Mouse (Mus musculus) kidney, postnatal 14 days (tissue): ENCODE data around the gene Tas2r134.
A peak's percentile ranks its signal among the peaks of the same experiment; 100 is the strongest.

Experiments used
- DNase-seq: peaks from one replicate; pipeline ENCODE4 v3.0.0; 2022; ENCODE audit warnings: mixed read lengths

Tas2r134 gene

DNA sequence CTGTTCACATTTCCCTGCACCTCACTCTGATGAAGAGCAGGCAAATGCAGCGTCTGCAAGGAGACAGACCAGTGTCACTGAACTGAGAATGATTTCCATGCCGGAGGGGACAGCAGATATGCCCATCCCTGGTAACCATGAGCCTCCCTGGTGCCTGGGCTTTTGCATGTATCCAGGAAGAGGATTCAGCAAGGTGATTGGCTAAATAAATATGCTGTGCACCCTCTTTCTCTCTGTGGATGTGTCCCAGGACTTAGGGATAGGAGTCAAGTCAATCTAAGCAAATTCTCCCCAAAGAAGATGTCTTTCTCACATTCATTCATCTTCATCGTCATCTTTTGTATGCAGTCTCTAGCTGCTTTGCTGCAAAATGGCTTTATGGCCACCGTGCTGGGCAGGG is at the start of gene Tas2r134:
Tas2r134 (plus strand) TSS at position 301 of the 400 bp plus-strand sequence.
- DNase-seq, result no peak

GRCm38 (mm10) chr2:51579767-51580166 is 47.5 kb upstream of the Tas2r134 start:
- DNase-seq, result no peak

GRCm38 (mm10) chr2:51584050-51585046 is 43.0 kb upstream of the Tas2r134 start:
- no peak for DNase-seq

DNA sequence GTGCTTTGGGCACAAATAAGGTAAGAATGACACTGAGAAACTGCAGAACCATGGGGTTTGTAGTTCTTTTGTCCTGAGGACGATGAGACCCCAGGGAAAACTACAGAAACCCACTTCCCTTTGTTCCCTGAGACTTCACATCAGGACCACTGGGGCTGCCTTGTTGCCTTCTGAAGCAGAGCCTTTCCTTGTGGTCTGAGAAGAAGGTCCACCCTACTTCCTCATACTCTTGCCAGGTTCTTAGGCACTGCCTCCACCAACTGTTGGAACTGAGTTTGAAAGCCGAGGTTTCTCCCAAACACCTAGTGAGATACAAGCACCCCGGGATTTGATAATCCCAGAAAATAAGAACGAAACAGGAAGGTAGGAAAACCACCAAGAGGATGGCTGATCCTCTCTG is 39.0 kb upstream of the Tas2r134 start:
- DNase-seq, result no peak

DNA sequence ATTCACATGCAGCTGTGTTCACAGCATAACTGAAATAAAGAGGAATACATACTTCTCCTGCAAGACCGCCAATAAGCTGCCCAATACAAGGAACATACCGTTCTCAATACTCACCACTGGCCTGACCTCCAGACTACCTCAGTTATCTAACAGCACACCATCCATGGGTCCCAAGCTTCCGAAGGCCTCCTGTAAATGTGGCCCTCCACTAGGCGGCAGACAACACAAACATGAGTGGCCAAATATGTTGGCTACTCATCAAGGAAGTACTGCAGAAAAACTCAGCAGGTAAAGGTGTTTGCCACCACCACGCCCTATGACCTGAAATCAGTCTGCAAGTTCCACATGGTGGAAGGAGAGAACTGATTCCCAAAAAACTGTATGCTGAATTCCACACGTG is 38.4 kb upstream of the Tas2r134 start:
- DNase-seq, result no peak

GRCm38 (mm10) chr2:51589627-51590026 is 37.7 kb upstream of the Tas2r134 start:
- no peak for DNase-seq

- DNase-seq, result no peak
Observed at GRCm38 (mm10) chr2:51590308-51590707, 37.0 kb upstream of the Tas2r134 start.

GRCm38 (mm10) chr2:51592157-51592556 is 35.2 kb upstream of the Tas2r134 start:
- no peak for DNase-seq

GRCm38 (mm10) chr2:51599473-51600201 is 27.7 kb upstream of the Tas2r134 start:
- no peak for DNase-seq

GRCm38 (mm10) chr2:51600202-51600487 is 27.2 kb upstream of the Tas2r134 start:
- DNase-seq, result no peak

DNA sequence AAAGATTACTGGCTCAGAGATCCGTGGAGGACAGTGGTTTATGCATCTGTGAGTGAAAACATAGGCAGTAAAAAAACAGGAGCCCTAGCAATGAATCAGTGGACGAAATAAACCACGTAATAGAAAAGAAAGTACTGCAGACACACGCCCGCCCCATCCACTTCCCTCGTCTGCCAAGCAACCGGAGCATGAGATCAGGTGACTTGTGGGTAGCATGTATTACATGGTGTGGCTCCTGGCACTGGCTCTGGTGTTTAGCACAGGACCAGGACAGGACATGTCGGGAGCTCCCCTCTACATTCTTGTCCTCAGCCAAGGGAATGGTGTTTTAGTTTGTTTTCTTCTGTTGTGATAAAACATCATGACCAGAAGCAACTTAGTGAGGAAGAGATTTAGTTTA is 26.4 kb upstream of the Tas2r134 start:
- DNase-seq, result no peak

DNA sequence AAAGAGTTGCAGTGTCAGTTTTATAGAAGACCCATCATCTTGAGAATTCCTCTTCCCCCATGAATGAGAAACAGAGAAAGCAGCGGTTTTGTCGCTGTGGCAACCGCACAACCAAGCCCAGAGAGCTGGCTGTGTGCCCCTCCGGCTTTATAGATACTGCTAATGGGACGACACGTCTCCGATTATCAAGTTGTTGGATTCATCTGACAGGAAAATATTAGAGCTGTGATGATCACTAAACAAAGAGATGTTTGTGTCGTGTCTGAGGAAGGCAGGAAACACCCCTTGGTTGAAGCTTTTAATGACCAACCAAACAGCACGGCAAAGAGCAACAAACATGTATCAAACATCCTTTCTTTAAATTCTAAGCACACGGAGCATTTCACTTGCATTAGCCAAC is 17.0 kb upstream of the Tas2r134 start:
- DNase-seq, result no peak

DNA sequence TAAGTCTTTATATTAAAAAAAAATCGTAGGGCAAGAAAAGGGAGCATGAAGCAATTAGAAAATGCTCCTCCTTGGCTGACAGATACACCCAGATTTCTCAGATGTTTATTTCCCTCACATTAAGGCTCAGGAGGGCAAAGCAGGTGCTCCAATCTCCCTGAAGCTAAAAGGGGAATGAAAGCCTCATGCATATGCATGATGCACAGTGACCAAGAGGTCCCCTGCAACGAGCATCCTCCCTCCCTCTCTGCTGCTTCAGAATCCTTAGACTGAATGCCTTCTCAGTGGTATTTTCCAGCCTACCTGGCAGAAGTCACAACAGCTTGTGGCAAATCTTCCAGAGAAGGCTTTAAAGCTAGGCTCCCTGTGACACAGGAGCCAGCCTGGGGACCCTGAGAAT is 16.4 kb upstream of the Tas2r134 start:
- no peak for DNase-seq

DNA sequence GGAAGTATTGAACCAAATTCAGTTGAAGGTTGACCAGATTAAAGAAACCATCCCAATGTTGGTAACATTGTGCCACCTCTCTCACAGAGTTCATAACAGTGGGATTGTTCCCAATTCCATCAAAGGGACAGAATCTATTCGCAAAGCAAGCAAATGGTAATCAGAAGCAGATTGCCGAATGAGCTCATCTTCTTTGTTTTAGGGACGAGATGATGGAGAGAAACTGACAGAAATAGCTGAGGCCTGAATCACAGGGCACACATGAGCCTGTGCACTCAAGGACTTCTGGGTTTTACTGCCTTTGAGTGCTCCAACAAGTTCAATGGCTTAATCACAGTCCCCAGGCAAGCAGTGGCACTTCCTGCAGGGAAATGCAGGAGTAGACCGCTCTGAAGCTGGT is 13.6 kb upstream of the Tas2r134 start:
- DNase-seq, result no peak

DNA sequence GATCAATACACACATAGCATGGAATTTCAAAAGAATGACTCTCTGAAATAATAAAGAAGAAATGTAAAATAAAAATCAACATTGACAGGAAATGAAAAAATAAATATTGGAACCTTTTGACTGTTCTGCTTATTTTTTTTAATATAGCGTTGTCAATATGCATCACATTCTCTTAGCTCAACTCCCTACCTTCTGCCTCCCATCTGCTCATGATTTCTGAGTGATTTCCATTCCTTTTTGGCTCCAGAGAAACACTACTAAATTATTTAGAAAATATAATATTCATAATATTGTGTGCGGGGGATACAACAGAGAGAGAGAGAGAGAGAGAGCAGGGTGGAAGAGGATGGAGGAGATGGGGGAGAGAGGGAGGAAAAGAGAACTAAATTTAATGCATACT is 5.4 kb upstream of the Tas2r134 start:
- no peak for DNase-seq

GRCm38 (mm10) chr2:51626007-51626406 is 1.3 kb upstream of the Tas2r134 start:
- no peak for DNase-seq

GRCm38 (mm10) chr2:51631428-51631827 is 4.1 kb downstream of the Tas2r134 start:
- DNase-seq, result no peak

GRCm38 (mm10) chr2:51637681-51638080 is 10.4 kb downstream of the Tas2r134 start:
- no peak for DNase-seq

- no peak for DNase-seq
Observed at GRCm38 (mm10) chr2:51641635-51642034, 14.3 kb downstream of the Tas2r134 start.

DNA sequence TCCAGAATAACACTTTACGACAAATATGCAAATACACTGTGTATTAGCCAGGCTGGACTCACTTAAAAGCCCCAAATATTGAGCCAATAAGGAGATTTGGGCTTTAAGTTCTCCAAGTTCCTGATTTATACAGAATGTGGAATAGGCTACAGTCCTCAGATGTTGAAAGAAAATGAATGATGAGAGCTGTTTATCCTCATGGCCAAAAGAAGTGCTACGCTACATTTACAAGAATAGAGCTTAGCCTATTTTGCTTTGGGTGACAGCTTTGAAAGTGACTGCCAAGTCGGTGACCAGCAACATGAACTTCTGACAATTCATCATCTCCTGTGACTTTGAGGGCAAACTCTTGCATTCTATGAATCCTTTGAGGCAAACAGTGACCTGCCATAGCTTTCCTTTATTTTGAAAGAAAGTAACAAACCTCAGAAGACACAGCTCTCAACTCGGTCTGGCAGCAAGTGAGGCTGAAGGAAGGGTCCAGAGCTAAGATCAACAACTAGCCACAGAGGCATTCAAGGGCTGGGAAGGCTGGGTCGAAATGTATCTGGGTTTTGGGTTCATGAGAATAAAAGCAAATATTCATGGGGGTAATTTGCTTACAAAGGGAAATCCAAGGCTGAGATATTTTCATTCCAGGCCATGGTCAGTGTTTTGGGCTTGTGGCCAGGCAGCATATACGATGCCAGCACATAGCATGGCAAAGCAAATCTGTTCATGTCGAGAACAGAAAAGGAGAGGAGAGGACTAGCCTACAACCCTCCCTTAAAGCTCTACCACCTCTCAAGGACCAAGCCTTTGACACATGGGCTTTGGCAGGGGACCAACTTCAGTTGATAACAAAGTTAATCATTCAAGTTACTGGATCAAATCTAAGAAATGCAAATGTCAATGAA is 16.2 kb downstream of the Tas2r134 start:
- DNase-seq, result peak; percentile 44

- no peak for DNase-seq
Observed at GRCm38 (mm10) chr2:51647972-51648371, 20.7 kb downstream of the Tas2r134 start.

DNA sequence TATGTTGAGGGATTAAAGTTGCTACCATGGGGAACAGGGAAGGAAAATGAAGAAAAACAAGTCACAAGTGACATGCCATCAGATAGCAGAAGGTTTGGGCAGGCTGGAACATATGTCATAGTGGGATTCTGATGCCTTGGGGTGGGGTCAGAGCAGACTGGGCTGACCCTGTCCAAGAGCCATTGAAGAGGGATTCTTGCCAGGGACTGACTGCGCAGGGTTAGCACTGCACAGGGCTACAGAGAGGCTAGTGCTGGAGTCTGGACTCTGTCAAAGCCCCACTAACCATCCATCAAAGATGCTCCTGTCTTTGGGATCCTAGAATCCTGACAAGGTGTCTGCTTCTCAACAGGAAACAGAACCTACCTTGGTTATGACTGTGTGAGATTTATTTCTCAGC is 22.6 kb downstream of the Tas2r134 start:
- DNase-seq, result no peak

DNA sequence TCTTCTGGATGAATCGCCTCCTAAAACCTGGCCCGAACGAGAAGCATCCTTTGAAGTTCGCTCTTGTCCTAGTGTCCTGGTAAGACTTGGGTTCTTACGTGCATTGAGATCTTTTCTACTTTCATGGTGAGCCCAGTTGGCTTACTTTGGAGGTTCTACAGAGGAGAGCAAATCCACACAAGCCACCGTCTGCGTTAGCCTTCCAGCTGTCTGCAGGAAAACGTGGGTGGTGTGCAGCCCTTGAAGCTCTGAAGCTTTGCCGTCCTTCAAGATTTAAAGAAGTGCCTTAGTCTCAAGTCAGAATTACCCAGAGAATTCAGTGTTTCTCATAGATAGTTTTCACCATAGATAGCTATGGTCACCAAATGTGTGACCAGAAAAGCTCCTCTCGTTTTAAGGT is 24.8 kb downstream of the Tas2r134 start:
- DNase-seq, result no peak
